Mouse (Mus musculus): ENCODE data around the gene Reg3g. TPM values are rescaled to one million over a fixed set of nuclear protein-coding genes. Genes with fewer than 3 reads are reported as not detected.

The Reg3g gene
- polyA plus RNA-seq (2012; ENCODE audit: insufficient read depth, insufficient read length, missing spikeins): not detected in 2 replicates

DNA sequence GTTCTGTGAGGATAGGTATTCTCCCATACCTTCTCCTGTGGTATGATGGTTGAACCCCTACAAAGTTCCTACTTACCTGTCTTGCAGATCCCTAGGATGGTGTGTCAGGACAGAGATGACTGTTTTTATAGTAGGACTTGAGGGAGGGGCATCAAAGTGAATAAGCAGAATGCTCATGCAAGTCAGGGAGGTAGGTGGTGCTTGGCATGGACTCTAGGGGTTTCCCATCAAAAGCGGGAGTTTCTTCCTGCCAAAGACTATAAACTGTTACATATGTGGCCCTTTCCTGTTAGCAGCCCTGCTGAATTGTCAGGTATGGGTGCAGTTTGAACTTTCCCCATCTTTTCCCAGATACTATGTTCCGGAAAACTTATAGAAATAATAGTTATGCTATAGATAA is at the start of gene Reg3g:
TSS of gene Reg3g (minus strand) at position 101 of the 400 bp plus-strand sequence.
- Histone ChIP-seq H3K4me3 (ENCODE audit: insufficient read depth, low read length) (no peak within 1 kb of the TSS), H3K27ac (ENCODE audit: insufficient read depth, low read depth, low read length) (no peak within 1 kb of the TSS), H3K4me1 (ENCODE audit: control insufficient read depth, insufficient read depth, low read length) (no peaks in the 10 kb centered on the region)
- TF ChIP-seq POLR2A (IDR thresholded peaks at IDR 0.05; ENCODE audit: borderline replicate concordance, low read depth, low read length): no peak
- no peak for TF ChIP-seq CTCF (IDR thresholded peaks at IDR 0.05; ENCODE audit: low read depth, low read length)

DNA sequence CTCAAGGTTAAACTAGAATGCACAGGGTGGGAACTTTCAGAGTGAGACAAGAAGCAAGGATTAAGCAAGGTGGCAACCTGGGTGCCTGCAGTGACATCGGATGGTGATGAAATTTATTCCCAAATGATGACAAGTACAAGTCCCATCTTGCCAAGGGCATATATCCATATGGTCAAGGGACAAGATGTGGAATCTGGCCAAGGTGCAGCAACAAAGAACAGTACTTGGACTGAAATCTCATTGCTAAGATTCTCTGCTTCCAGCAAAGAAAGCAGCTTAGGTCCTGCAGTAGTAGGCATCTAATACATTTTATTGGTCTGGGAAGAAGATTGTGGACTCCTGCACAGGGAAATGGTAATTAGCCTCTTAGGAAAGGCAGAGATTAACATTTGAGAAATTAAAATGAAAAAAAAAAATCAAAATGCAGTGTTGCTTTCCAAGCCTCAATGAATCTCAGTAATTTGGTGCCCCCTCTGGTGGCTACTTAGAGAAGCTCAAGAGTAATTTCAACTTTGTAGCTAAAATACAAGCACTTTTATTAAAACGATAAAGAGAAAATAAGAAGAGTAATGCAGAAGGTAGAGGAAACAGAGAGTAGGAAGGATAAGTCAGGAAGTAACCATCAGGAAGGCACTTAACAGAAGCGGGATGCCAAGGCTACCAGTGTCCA is 47.2 kb upstream of the Reg3g start:
- Histone ChIP-seq H3K4me3 (ENCODE audit: insufficient read depth, low read length) (no peak overlapping the region), H3K4me1 (ENCODE audit: control insufficient read depth, insufficient read depth, low read length) (no peaks in the 10 kb centered on the region), H3K27ac (ENCODE audit: insufficient read depth, low read depth, low read length) (no peak overlapping the region)
- TF ChIP-seq POLR2A (IDR thresholded peaks at IDR 0.05; ENCODE audit: borderline replicate concordance, low read depth, low read length): no peak
- no peak for TF ChIP-seq CTCF (IDR thresholded peaks at IDR 0.05; ENCODE audit: low read depth, low read length)

DNA sequence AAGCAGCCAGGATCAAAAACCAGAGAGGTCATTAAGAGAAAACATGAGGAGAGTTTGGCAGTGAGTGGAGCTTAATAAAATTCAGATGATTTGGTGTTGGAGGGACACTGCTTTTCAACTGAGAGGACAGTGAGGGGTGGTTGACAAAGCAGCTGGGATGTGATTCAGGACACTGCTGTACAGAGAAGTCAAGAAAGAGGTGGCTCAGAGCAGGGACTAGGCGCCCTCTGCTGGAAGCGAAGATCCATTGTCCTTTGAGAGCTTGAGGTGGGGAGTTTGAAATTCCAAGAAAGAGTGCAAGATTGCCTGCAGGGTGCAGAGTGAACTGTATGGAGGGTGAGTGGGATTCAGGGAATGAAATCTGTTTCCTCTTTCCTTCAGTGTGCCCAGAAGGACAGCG is 44.2 kb upstream of the Reg3g start:
- H3K4me3 ChIP-seq (ENCODE audit: insufficient read depth, low read length): no peak overlapping the region
- no peak overlapping the region for H3K27ac ChIP-seq (ENCODE audit: insufficient read depth, low read depth, low read length)
- TF ChIP-seq POLR2A (IDR thresholded peaks at IDR 0.05; ENCODE audit: borderline replicate concordance, low read depth, low read length) (no peak), CTCF (IDR thresholded peaks at IDR 0.05; ENCODE audit: low read depth, low read length) (no peak)
- H3K4me1 ChIP-seq (ENCODE audit: control insufficient read depth, insufficient read depth, low read length): no peaks in the 10 kb centered on the region

DNA sequence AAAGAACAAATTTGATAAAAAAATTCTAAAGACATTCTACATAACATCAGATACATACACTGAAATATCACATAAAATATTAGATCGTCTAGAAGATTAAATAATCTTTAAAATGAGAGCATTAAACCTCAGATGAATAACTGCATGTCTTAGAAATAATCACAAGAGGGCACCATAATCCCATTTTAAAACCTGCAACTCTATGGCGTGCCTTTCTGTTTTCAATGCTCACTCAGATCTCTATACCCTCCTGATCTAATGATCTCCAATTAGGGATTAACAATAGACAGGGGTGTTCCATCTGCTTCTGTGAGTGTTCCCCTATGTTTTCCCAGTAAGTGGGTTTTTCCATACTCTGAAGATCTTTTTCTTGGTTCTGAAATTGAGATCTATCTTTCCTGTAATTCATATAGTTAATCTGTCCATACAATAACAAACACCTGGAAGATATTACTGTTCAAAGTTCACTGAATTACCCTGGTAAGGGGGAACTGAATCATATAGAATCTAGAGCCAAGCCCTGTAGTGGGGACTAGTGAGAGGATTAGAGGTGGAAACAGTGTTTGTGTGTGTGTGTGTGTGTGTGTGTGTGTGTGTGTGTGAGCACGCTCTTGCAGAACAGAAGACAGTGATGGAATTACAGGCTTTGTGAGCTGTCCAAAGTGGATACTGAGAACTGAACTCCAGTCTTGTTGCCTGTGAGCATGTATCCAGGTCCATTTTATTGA is 41.7 kb upstream of the Reg3g start:
- no peaks in the 10 kb centered on the region for H3K4me1 ChIP-seq (ENCODE audit: control insufficient read depth, insufficient read depth, low read length)
- no peak overlapping the region for H3K27ac ChIP-seq (ENCODE audit: insufficient read depth, low read depth, low read length)
- no peak for TF ChIP-seq CTCF (IDR thresholded peaks at IDR 0.05; ENCODE audit: low read depth, low read length)
- no peak for TF ChIP-seq POLR2A (IDR thresholded peaks at IDR 0.05; ENCODE audit: borderline replicate concordance, low read depth, low read length)
- no peak overlapping the region for H3K4me3 ChIP-seq (ENCODE audit: insufficient read depth, low read length)

GRCm38 (mm10) chr6:78505745-78506144 is 37.1 kb upstream of the Reg3g start:
- H3K27ac ChIP-seq (ENCODE audit: insufficient read depth, low read depth, low read length): no peak overlapping the region
- no peaks in the 10 kb centered on the region for H3K4me1 ChIP-seq (ENCODE audit: control insufficient read depth, insufficient read depth, low read length)
- H3K4me3 ChIP-seq (ENCODE audit: insufficient read depth, low read length): no peak overlapping the region
- TF ChIP-seq POLR2A (IDR thresholded peaks at IDR 0.05; ENCODE audit: borderline replicate concordance, low read depth, low read length) (no peak), CTCF (IDR thresholded peaks at IDR 0.05; ENCODE audit: low read depth, low read length) (no peak)

DNA sequence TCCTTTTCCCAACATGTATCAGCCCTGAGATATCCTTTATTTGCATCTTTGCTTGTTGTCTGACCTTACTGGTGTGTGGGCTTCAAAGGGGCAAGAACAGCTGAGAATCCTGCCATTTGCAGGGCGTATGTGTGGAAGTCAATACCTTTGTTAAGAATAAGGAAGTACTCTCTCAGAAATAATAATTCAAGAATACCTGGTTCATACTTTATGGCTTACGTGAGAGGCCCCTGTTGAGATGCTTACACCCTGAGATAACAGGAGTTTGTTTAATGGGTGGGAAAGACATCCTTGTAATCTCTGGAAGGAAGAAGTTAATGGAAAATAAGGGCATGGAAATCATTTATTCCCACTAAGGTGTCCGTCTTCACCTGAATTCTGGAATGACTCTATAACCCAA is 26.0 kb upstream of the Reg3g start:
- H3K4me3 ChIP-seq (ENCODE audit: insufficient read depth, low read length): no peak overlapping the region
- no peak overlapping the region for H3K27ac ChIP-seq (ENCODE audit: insufficient read depth, low read depth, low read length)
- no peaks in the 10 kb centered on the region for H3K4me1 ChIP-seq (ENCODE audit: control insufficient read depth, insufficient read depth, low read length)
- no peak for TF ChIP-seq CTCF (IDR thresholded peaks at IDR 0.05; ENCODE audit: low read depth, low read length)
- no peak for TF ChIP-seq POLR2A (IDR thresholded peaks at IDR 0.05; ENCODE audit: borderline replicate concordance, low read depth, low read length)

GRCm38 (mm10) chr6:78469287-78469686 is 615 bp upstream of the Reg3g start:
- no peak for TF ChIP-seq CTCF (IDR thresholded peaks at IDR 0.05; ENCODE audit: low read depth, low read length)
- TF ChIP-seq POLR2A (IDR thresholded peaks at IDR 0.05; ENCODE audit: borderline replicate concordance, low read depth, low read length): no peak
- Histone ChIP-seq H3K4me3 (ENCODE audit: insufficient read depth, low read length) (no peak overlapping the region), H3K4me1 (ENCODE audit: control insufficient read depth, insufficient read depth, low read length) (no peaks in the 10 kb centered on the region), H3K27ac (ENCODE audit: insufficient read depth, low read depth, low read length) (no peak overlapping the region)

GRCm38 (mm10) chr6:78463266-78463665 is 5.4 kb downstream of the Reg3g start:
- Histone ChIP-seq H3K4me3 (ENCODE audit: insufficient read depth, low read length) (no peak overlapping the region), H3K4me1 (ENCODE audit: control insufficient read depth, insufficient read depth, low read length) (no peaks in the 10 kb centered on the region)
- no peak for TF ChIP-seq POLR2A (IDR thresholded peaks at IDR 0.05; ENCODE audit: borderline replicate concordance, low read depth, low read length)
- no peak for TF ChIP-seq CTCF (IDR thresholded peaks at IDR 0.05; ENCODE audit: low read depth, low read length)

DNA sequence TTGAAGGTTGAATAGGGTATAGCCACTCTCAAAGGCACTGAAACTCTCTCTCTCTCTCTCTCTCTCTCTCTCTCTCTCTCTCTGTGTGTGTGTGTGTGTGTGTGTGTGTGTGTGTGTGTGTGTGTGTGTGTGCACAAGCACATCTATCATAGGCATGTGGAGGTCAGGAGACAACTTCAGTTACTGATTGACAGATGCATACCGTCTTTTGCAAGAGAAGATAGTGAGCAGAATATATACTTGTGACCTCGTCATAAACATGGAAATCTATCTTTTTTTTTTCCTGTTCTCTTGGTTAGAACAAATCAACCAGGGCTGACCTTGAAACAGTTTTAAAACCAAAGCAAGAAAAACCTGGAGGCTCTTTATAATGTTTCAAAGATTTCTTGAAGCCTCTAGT is 6.3 kb downstream of the Reg3g start:
- Histone ChIP-seq H3K4me1 (ENCODE audit: control insufficient read depth, insufficient read depth, low read length) (no peaks in the 10 kb centered on the region), H3K27ac (ENCODE audit: insufficient read depth, low read depth, low read length) (no peak overlapping the region), H3K4me3 (ENCODE audit: insufficient read depth, low read length) (no peak overlapping the region)
- TF ChIP-seq POLR2A (IDR thresholded peaks at IDR 0.05; ENCODE audit: borderline replicate concordance, low read depth, low read length): no peak
- no peak for TF ChIP-seq CTCF (IDR thresholded peaks at IDR 0.05; ENCODE audit: low read depth, low read length)

More at GRCm38 (mm10) chr6:78463266-78463665, 5.4 kb downstream of the Reg3g start:
- no peak overlapping the region for H3K27ac ChIP-seq (ENCODE audit: insufficient read depth, low read depth, low read length)

- TF ChIP-seq CTCF (IDR thresholded peaks at IDR 0.05; ENCODE audit: low read depth, low read length) (no peak), POLR2A (IDR thresholded peaks at IDR 0.05; ENCODE audit: borderline replicate concordance, low read depth, low read length) (no peak)
- H3K4me3 ChIP-seq (ENCODE audit: insufficient read depth, low read length): no peak overlapping the region
- no peaks in the 10 kb centered on the region for H3K4me1 ChIP-seq (ENCODE audit: control insufficient read depth, insufficient read depth, low read length)
- H3K27ac ChIP-seq (ENCODE audit: insufficient read depth, low read depth, low read length): no peak overlapping the region
Measured at GRCm38 (mm10) chr6:78460191-78460825, 8.4 kb downstream of the Reg3g start.

Data from bone marrow macrophage, adult 2 months (primary cell).